Mouse (Mus musculus) frontal cortex, postnatal 25 days (tissue): ENCODE results near the gene Igfbp7.
A peak's percentile ranks its signal among the peaks of the same experiment; 100 is the strongest.

Experiments
- DNase-seq, 2 experiments: peaks; one replicate each; pipeline ENCODE4 v3.0.0; 2022; ENCODE audit warnings: low spot score in 2 of 2

Gene Igfbp7

DNA sequence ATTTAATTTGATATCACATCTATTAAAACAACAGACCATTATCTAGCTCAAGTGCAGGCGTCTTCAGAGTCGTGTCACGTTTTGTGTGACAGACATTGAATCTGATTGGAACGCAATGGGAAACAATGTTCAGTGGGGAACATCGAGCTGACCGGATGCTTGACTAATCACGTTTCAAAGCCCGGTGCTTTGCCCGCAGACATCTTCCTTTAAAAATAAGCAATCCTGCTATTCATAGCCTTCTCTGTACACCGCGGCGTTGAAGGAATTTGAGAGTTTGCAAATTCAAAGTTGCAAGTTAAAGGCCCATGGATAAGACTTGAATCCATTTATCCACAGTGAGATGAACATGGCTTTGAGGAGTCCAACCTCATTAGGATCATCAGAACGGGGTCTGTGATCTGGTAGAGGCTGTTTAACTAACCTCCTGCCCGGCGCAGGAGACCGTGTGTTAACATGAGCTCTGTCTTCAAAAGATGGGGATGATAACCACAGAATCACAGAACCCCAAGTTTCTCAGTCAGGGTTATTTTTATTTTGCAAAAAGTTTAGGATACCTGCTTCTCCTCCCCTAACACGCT is 27.4 kb downstream of the Igfbp7 start:
- DNase-seq: no peak

DNA sequence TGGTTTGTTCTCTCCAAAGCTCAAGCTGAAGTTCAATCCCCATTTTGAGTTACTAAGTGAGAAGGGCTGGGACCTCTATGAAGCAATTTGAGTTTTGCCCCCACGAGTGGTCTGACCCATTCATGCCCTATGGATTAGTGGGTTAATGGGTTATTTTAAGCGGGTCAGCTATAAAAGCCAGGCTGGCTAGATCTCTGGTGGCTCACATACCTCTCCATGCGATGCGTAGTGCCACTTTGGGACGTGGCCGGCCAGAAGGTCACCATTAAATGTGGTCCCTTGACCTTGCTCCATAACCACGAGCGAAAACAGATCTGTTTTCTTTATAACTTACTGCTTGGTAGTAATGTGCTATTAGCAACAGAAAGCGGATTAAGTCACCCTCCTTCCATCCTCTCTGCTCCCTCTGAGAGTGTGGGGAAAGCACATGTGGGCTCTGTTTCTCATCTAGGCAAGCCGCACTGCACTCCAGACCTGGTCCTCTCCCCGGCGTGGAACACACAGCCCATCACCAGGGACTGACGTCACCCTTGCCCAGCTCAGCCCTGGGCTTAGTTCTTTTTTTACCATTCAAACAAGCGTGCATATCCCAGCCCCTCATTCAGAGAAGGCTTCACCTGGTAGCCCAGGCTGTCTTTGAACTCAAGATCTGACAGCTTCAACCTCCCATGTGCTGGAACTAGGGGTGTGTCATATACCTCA is 28.3 kb downstream of the Igfbp7 start:
- DNase-seq: no peak

DNA sequence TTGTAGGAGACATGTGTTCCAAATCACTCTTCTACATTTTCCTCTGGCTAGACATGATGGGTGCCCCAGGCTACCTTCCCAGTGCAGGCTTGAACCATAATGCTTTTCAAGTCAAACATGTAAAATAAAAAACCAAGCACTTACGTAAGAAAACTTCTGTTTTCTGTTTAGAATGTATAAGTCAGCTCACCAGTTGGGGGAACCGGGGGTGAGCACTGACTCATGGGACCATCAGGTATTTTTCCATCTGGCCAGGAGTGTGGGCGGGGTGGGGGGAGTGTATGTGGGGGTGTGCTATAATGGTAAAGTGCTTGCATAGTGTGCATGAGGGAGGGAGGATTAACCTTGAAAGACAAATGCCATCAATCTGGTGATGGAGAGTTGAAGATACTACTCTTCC is 29.8 kb downstream of the Igfbp7 start:
- DNase-seq: no peak

DNA sequence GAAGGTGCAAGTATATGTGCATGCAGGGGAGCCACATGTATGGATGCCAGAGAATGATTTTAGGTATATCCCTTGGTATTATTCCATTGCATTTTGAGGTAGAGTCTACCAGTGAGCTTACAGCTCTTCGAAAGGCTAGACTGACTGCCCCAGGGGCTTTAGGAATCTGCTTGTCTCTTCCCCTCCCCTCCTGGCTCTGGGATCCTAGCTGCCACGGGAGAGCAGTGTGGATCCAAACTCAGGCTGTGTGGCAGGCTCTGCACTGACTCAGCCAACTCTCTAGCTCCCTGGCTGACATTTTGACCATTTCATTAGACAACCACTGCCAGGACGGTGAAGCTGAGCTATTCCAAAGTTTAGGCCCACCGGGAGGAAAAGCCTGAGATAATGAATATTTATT is 32.3 kb downstream of the Igfbp7 start:
- no peak for DNase-seq

DNA sequence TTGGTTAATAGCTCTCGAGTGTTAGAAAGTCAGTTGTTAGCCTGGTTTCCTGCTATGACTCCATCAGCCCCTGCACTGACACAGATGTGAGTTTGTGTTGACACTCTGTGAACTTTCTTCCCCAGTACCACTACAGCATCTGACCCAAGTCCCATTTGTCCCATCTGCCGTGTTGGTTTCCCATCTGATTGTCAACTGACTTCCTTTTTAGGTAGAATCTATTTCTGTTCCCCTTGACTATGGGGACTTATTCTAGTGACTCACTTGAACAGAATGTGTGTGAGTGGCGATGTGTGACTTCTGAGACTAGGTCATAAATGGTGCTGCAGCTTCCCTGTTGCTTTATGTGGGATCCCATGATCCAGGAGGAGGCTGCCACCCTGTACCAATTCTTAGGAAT is 32.9 kb downstream of the Igfbp7 start:
- DNase-seq: no peak

DNA sequence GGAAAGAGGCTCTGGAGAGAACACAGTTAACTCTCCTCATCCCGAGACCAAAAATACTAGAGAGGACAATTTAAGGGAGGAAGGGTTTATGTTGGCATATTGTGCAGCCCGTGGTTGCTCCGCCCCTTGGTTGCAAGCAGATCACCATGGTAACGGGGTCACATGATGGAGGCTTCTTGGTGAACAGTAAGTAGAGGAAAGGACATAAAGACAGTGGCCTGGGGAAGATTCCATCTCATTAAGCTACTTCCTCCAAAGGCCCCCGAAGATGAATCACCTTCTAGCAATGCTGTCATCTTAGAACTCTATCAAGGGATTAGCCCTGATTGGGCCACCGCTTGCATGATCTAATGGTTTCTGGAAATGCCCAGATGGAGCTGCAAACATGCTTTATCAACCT is 35.1 kb downstream of the Igfbp7 start:
- DNase-seq: no peak

DNA sequence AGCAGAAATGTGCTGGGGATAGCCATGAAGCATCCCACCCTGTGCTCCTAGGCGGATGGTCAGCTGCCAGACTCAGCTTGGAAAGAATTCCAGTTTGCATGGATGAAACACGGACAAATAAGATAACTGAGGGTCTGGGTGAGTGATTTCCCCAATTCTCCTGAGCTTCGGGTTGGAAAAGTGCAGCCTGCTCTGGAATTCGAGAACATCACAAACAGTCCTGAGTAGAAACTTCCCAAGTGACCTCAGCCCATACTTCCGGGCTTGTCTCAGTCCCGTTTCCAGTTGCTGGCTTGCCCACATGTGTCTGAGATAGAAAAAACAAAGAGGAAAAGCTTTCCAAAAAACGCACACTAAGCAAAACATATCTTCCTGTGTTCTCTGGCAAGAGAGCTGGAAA is 35.6 kb downstream of the Igfbp7 start:
- no peak for DNase-seq

DNA sequence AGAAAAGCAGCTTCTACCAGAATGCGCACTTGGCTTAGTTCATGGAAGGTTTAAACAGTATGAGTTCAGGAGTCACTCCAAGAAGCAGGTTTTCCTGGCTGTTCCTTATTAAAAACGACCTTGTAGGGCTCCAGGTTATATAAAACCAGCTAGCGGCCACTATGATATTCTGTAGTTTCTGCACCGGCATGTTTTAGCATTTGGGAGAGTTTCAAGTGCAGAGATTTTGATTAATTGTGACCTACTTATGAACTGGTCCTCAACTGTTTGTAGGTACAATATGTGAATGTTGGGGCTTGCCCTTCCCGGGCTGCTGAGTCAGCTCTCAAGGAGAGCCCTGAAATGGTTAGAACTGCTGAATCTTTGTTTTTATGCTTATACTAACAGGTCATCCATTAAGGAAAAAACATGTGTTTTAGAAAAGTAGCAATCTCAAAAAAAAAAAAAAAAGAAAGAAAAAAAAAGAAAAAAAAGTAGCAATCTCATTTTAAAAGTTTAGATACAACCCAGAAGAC is 37.4 kb downstream of the Igfbp7 start:
- no peak for DNase-seq

DNA sequence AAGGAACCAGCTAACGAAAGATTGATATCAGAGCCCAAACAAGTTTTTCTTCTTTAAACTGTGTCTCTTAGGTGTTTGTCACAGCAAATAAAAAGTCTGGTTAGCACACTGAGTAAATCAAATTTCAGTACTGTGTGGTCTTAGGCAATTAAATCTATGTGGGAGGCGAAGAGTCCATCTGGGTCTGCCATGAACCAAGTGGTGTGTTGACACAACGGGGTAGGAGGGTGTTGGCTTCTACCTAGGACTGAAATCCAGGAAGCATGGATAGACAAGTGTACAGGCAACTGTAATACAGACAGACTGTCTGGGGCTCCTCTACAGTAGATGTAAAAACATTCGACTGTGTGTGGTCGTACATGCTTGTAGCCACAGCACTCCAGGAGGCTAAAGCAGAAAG is 38.4 kb downstream of the Igfbp7 start:
- no peak for DNase-seq

DNA sequence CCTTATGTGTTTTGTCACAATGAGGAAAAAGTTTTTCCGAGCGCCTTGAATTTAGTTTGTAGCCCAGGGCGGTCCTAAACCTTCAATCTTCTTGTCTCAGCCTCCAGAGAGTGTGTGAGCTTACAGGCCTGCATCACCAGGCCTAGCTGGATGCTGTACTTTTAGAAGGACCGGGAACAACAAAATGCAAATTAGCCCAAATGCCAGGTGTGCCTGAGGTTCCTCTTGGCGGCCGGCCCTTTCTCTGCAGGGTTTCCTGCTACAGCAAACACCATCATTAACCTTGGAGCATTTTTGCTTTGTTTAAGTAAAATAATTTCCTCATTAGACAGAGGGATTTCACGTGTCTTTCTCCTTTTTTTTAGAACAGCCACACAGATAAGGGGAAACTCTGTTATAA is 39.6 kb downstream of the Igfbp7 start:
- no peak for DNase-seq

DNA sequence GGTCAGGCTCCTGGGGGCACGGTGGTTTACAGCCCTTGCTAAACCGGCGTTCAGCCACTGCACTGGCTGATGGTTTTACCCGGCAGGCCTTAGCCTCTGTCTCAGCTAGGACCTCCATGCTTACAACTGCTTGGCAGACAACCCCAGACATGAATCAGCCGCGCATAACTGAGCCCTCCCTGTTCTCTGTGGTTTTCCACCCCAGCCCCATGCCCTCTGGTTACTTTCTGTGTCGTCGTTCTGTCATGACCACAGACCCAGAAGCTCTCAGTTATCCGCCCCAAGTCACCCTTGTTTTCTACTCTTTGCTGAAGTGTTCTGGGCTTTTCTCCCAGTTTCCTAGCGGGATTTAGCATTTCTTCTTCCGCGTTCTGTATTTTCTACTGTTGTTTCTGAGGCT is 40.2 kb downstream of the Igfbp7 start:
- DNase-seq: no peak

DNA sequence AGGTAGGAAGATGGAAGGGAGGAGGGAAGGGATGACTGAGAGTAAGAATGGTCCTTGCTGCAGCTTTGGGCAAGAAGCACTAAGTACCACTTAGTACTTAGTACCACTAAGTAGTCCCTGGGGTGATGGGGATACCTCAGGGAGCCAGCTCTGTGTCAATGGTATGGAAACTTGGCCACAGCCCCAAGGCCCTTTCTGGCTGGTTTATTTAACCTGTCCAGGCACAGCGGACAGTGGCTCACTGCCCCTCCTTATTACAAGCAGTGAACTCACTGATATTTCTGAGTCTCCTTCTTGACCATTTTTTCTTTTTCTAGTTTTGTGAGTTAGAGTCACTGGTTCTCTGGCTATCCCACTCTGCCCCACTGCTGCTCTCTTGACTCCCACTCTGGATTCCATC is 40.7 kb downstream of the Igfbp7 start:
- DNase-seq: no peak

DNA sequence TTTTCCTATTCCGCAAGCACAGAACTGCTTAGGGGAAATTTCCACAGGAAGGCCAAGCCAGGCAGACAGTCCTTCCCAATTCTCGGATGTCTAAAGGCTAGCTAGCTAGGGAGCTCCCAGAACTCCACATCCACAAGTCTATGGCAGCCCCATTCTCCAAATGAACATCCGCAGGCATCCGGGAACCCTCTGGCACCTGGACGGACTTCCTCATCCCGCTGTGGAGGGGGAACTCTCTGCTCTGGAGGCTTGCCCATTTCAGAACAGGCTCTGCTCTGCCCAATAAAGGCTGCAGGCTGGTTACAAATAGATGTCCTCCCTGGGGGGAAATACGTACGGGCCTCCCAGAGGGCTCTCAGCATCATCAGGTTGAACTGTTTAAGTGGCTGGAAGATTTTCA is 41.5 kb downstream of the Igfbp7 start:
- no peak for DNase-seq

DNA sequence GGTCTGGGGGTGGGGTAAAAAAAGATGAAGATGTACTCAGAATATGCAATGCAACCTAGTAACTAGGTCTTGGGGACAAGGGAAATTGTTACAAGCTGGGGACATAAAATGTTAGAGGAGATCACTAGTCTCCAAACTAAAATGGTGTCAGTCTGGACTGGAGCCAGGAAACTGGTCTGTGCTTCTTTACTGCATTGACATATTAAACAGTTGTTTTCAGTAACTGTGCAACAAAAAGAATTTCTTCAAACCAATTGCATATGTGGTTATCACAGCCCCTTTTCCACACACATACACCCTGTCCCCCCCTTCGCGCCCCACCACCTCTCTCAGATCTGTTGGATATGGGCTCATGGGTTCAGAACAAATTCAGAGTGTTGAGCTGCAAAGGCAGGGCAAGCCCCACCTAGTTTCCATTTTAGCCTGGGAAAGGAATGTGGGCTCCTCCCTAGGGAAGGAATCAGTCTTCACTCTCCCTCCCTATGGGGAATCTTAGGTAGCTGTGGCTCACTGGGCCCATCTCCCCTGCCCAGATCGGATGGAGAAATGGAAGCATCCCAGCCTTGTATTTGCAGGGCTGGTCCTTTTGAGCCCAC is 43.3 kb downstream of the Igfbp7 start:
- DNase-seq: no peak

DNA sequence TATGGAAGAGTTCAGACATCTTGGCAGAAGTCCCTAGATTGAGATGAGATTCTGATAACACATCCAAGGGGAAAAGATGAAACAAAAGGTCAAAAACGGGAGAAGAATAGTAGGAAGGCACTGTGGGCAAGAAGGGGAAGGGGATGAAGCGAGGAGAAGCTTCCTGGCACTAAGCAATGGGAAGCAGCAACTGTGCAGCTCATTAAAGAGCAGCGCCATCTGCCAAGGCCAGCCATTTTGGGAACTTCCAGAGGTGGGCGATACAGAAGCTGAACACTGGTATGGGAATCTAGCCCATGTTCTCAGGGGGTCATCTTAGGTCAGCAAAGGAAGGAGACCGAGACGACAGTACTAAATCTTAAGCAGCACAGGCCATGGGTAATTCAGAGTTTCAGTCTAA is 44.2 kb downstream of the Igfbp7 start:
- no peak for DNase-seq

DNA sequence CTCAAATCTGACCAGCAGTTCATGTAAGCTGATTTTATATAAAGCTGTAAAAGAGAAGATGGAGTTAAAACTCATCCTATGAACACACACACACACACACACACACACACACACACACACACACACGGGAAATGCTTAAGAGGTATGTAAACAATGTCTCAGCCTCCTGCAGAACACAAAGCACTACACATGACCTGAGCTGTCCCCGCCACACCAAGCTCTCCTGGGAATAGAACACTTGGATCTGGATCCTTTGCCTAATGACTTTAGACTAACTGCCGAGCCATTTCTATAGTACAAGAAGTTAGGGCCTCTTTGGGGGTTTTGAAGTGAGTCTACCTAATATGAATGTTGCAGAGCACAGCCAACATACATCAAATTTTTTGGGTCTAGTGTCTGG is 45.7 kb downstream of the Igfbp7 start:
- no peak for DNase-seq

DNA sequence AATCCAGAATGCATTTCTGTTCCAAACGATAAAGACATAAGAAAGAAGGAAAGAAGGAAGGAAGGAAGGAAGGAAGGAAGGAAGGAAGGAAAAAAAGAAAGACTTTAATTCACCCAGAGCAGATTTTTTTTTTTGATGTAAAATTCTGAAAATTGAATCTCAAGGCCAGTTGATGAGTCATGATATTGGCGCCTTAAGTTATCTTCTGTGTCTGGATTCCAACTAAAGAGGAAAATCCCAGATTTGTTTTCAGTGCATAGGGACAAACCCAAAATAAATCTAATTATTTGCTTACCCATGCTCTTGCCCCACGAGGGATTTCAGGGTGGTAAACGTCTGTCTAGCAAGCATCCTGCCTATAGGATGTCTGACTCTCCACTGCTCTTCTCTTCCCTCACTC is 46.8 kb downstream of the Igfbp7 start:
- DNase-seq: no peak

DNA sequence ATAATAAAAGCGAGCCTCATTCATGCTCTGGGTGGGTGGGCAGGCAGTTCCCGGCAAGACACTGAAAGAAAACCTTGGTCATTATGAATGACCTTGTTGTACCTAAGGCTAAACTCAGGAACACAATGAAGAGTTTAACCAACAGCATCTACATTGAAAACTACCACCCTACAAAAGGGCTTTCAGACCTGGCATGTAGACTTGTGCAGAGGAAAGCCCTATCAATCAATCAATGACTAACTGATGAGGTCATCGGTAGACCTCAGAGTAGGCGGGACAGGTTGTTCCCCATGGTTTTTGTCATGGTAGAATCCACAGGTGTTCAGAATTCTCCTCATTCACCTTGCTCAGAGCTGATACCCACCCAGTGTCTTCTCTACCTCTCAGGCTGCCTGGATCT is 47.9 kb downstream of the Igfbp7 start:
- no peak for DNase-seq

DNA sequence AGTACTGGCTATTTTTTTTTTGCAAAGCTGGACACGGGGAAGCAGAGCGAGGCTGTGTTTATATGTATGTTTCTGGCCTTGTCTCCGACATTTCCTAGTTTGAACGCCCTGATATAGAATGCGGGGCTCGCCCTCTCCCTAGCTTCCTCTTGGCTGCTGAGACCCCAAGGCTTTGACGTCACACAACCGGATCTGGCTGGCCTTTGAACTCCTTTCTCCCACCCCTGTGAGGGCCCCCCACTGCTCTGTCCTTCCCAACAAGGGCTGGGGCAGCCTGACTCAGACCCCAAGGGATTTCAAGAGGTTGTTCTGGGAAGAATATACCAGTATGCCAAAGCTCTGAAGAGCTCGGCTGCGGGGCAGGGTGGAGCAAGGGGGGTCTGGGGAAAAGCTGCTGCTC is 49.5 kb downstream of the Igfbp7 start:
- DNase-seq: no peak

DNA sequence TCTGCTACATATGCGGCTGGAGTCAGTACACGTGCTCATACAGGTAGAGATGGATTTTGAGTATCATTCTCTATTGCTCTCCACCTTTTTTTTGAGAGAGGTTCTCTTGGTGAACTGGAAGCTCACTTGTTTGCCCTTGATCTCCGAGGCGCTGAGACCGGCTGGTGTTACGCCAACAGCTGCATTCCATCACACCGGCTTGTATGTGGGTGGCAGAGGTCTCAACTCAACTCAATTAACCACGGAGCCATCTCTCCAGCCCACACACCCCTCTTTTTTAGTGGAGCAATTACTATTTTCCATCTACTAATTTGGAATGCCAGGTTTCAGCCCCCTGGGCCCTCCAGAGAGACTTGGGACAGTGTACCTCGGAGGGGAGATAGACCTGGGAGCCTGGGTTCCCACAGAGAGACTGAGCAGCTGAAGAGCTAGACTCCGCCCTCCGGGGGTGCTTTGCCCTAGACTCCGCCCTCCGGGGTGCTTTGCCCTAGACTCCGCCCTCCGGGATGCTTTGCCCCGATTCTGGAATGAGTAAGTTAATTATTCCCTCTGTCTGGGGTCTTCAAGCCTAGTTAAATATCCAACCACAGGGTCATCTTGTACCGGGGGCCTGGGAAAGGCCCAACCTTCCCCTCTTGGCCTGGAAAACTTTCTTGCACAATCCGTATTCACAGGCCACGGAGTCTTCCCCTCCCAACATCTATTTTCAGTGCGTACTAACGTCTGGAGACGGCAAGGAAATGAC is 50.3 kb downstream of the Igfbp7 start:
- DNase-seq: no peak

DNA sequence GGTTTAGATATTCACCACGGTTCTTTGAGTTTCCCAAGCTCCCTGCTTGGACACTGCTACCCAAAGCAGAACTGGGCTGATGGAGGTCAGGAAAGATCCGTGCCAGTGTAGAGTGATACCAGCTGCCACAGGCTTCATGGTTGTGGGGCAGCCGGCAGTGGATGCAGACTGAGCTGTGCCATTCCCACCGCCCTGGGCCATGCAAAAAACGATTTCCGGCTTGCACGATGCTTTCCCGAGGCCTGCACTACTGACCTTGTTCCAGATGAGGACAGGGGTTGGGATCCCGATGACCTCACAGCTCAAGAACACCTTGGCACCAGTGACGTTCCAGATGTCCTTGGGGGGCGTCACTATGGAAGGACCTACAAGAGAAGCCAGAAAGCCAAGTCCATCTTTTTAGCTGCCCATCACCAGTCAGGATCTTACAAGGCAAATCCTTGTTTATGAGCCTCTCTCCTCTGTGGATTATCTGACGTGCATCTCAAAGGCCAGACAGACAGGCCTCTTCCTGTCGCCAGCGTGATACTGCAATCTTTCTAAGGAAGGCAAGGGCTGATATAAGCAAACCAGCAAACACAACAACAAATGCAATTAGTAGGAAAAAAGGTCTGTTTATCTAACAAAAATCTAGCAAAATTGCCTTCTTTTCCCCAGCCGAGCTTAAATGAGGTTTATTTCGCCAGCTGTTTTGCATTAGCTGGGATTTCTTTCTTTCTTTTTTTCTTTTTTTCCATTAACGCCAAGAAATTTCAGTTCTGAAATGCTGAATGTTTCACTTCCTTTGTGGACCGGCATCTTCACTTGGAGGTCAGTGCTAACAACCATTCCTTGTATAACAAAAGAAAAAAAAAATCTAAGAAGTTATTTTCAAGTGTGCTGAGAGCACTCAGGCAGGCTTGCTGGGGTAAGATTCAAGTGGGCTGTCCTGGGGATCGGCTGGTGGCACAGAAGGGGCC is 52.3 kb downstream of the Igfbp7 start:
- no peak for DNase-seq

DNA sequence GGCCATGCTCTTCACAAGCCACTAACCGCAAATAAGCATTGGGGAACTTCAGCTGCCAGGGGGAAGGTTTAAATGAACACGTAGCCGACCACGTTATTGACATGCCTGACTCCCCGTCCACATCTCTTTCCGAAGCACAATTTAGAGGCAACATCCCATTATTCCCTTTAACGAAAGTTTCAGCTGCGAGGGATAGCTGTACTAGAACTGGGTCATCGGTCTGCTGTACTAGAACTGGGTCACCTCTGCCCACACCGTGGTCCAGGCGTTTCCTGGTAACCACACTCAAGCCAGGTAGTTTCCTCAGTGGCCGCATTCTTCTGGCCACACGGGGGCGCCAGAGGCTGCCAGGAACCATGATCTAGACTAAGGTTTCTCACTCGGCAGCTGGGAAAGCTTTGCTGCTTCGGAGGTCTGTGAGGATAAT is 53.5 kb downstream of the Igfbp7 start:
- DNase-seq: peak; percentile 88 to 91
